Mouse (Mus musculus) frontal cortex, adult (tissue): ENCODE data around the gene Gpsm2.
"Not testable (repeated sequence)": the region's sequence is repeated elsewhere in the genome, so short reads cannot be mapped to it uniquely, and the experiment has no call there.

Experiments
- ATAC-seq: cut with Nextera tagmentation; 2 replicates; pipeline ENCODE4 v1.9.2; 2017; ENCODE audit warnings: mild to moderate bottlenecking, moderate library complexity, mixed read lengths; ENCODE audit not compliant: low TSS enrichment

The Gpsm2 gene

GRCm38 (mm10) chr3:108727344-108727743 is 5.2 kb upstream of the Gpsm2 start:
- ATAC-seq, result no peak

- no peak for ATAC-seq
These were observed 4.3 kb upstream of the Gpsm2 start for GRCm38 (mm10) chr3:108726413-108726812.

GRCm38 (mm10) chr3:108721076-108721991 is 775 bp downstream of the Gpsm2 start:
- peak; percentile 38 for ATAC-seq

GRCm38 (mm10) chr3:108719761-108720160 is 2.3 kb downstream of the Gpsm2 start:
- ATAC-seq, result no peak

- ATAC-seq, result no peak
These were observed 2.8 kb downstream of the Gpsm2 start for GRCm38 (mm10) chr3:108719357-108719756.

GRCm38 (mm10) chr3:108717896-108718502 is 4.1 kb downstream of the Gpsm2 start:
- ATAC-seq, result no peak

GRCm38 (mm10) chr3:108714837-108715236 is 7.3 kb downstream of the Gpsm2 start:
- ATAC-seq, result no peak

GRCm38 (mm10) chr3:108713065-108713675 is 8.9 kb downstream of the Gpsm2 start:
- ATAC-seq, result no peak

DNA sequence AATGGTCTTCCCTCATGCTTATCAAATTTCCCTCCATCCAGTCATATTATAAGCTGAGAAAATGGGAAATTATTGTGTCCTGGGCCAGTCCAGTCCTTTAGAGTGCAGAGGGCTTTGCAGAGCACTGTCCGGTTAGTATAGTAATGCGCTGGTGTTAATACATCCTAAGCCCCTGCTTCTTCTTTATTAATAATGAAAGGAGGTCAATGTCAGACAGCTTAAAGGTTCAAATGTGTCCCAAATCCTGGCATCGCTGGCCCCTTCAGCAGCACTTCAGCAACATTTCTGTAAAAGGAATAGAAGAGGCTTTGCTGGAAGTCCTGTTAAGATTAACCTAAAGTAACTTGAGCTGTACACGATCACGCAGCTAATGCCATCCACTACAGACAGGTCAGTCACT is 10.8 kb downstream of the Gpsm2 start:
- no peak for ATAC-seq

DNA sequence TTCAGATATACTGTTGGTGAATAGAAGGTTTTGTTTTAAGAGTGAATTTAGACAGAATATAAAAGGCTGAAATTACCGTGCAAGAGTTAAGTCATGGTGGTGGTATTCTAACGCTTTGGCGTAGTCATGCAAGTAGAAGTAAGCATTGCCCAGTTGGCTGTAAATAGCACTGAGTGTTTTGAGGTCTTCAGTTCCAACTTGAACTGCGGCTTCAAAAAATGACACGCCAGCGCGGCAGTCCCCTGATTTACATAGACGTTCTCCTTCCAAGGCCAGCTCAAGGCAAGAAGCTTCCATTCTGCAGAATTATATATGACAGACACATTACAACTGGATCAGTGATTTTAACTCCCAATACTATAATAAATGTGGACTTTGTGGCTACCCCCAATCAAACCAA is 19.3 kb downstream of the Gpsm2 start:
- no peak for ATAC-seq

GRCm38 (mm10) chr3:108701256-108701655 is 20.9 kb downstream of the Gpsm2 start:
- ATAC-seq, result no peak

DNA sequence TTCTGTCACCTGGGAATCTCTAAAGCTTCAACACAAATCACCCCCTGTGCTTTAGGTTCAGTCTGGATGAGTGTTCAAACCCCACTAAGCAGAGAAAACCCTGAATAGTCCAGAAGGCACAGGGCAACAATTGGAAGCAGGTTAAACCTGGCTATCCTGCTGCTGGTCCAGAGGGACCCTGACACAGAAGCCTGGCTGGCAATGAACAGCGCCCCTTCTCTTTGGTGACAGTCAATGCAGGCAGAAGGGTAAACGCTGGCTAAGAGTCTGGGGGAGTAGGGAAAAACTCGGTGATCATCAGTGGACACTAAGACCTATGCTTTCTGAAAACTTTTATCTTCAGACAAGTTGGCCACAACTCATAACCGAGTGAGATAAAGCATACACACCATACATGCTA is 22.3 kb downstream of the Gpsm2 start:
- ATAC-seq, result no peak

GRCm38 (mm10) chr3:108698662-108699061 is 23.4 kb downstream of the Gpsm2 start:
- ATAC-seq, result no peak

DNA sequence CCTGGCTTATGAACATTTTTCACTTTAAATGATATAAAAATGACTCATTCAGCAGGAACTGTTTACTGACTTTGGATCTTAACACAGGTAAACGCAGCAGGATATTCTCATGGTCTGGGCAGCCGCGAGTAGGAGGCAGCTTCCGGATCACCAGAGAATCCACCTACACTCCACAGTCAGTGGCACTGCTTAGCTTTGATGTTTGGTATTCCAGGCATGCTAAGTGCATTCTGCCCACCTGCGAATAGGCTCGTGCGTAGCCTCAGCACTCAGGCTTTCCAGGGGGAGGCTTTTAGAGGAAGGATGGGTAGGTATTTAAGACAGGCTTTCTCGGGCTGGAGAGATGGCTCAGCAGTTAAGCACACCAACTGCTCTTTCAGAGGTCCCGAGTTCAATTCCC is 27.8 kb downstream of the Gpsm2 start:
- peak; percentile 92 for ATAC-seq

- peak; percentile 31; the same call in 1 of the 2 replicates for ATAC-seq
These were observed 32.1 kb downstream of the Gpsm2 start for GRCm38 (mm10) chr3:108689979-108690378.

GRCm38 (mm10) chr3:108689446-108689845 is 32.7 kb downstream of the Gpsm2 start:
- ATAC-seq, result no peak

DNA sequence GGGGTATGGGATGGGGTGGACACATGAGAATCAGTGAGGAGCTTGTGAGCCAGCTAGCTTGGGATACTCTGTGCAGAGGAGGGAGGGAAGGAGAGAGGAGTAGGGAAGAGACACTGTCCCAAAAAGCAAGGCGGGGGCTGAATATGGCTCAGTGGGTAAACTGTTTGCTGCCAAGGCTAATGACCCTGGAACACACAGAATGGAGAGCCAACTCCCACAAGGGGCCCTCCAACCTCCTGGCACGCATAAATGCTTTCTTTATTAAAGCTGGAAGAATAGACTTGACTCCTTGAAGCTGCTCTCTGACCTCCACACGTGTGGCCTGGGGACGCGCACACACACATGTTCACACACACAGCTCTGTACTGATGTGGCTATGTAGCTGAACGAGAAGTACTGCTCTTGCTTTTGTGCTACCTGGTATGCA is 33.1 kb downstream of the Gpsm2 start:
- no peak for ATAC-seq

DNA sequence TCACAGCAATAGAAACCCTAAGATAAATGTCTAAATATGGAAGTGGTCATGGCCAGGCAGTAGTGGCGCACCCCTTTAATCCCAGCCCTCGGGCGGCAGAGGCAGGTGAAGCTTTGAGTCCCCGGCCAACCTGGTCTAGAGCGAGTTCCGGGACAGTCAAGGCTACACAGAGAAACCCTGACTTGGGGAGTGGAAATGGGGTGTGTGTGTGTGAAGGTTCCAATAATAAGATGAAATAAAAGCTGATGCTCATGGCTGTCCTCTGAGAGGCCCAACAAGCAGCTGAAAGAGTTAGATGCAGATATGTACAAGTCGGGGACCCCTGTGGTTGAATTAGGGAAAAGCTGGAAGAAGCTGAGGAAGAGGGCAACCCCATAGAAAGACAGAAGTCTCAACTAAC is 36.4 kb downstream of the Gpsm2 start:
- no peak for ATAC-seq

GRCm38 (mm10) chr3:108683597-108683996 is 38.5 kb downstream of the Gpsm2 start:
- ATAC-seq, result not testable (repeated sequence)

GRCm38 (mm10) chr3:108681004-108681403 is 41.1 kb downstream of the Gpsm2 start:
- no peak for ATAC-seq

DNA sequence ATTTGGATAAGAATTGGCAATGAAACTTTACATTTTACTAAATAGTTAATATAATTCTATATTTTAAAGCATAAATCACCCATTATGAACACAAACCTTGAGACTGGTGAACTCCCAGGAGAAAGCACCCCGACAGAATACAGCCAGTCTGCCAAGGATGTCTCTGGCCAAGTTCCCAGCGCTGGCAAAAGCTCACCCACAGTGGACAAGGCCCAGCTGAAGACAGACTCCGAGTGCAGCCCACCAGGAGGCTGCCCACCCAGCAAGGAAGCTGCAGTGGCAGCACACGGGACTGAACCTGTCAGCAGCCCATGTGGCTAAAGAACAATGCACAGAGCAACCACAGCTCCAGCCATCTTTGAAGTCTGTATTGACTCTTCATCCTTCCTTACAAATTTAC is 45.5 kb downstream of the Gpsm2 start:
- no peak for ATAC-seq

GRCm38 (mm10) chr3:108660941-108661340 is 61.2 kb downstream of the Gpsm2 start:
- no peak for ATAC-seq

DNA sequence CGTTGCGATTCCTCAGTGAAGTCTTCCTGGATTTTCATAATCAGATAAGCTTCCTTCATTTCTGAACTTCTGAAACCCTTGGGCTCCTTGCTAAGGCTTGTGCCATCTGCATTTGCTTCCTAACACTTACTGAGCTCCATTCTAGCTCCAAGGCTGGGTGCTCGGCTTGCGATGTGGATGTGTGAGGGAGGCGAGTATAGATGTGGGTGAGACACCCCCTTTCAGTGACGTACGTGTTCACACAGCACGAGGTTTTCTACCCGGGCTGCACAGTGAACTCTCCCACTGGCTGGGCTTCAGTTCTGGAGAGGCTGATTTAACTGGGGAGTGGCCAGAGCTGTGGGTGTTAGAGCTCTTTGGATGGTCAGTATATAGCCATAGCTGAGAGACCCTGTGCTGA is 63.5 kb downstream of the Gpsm2 start:
- ATAC-seq, result peak; percentile 60
